Mouse (Mus musculus) urinary bladder, postnatal 36 days (tissue): ENCODE measurements at regions not wholly inside any gene's neighbourhood (a gene's known extent, or its start where the extent isn't known, plus 50 kb on each side); places are given as distances from the start of the nearest gene placed in this dataset.

Experiments
- DNase-seq, 2 experiments: peaks; one replicate each; pipeline ENCODE4 v3.0.0; 2022; ENCODE audit warnings: low spot score in 2 of 2, mixed read lengths in 1 of 2

- DNase-seq = no peak
Observed at GRCm38 (mm10) chr10:24437177-24437576, 158.1 kb upstream of the Ccn2 start.

- no peak for DNase-seq
Observed at GRCm38 (mm10) chr10:24444572-24444971, 150.7 kb upstream of the Ccn2 start.

DNA sequence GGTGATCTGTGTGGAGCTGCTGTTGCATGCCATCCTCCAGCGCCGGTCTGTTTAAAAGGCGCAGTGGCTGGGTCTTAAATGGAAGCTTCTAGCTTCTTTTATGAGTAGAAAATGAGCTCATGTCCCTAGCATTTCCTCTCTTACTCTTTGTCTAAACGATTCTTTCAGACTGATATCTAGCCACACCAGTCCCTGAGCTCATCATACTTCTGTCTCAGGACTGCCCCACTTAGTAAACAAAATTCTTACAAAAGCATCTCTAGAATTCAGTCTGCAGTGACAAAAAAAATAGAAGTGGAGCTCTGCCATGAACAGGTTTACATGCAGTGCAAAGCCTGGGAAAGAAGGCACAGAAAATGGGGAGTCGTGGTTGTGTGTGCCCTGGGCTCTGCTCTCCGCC lies 150.2 kb upstream of the Ccn2 start:
- DNase-seq = no peak

DNA sequence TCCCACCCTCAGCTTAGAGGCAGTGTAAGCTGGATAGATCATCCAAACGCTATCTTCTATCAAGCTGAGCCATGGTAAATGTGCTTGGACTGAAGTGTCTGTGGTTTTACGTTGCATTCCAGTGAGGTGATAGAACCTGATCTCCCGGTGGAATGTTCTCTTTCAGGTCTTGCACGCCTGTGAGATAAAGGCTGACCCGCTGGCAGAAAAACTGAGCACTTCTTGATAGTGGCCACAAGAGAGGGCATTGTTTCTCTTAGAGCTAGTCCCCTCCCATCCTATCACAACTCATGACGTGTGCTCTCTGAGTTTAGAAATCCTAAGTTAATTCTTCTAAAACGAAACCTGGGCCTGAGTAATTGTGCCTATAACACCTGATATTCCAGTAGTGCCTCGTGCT lies 149.1 kb upstream of the Ccn2 start:
- no peak for DNase-seq

DNA sequence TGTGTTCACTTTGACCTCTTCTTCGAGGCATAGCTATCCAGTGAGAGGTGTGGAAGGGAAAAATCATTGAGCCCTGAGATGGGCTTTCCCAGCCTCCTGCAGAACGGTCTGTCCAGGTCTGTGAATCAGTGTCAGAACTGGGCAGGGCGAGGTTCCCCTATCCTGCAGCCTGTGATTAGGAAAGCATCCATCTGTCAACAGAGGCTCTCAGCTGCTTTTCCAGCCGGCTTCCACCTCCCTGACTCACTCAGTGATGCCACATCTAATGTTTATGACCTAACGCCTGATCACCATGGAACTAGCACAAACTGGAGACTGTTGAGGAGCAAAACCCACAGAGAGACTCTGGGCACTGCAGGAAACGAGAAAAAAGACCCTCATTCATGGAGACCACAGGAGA lies 148.1 kb upstream of the Ccn2 start:
- peak in 1 of 2 experiments; percentile 19 for DNase-seq

- peak in 1 of 2 experiments; percentile 10 for DNase-seq
Observed at GRCm38 (mm10) chr10:24448001-24448561, 147.2 kb upstream of the Ccn2 start.

GRCm38 (mm10) chr10:24453507-24453906 lies 141.7 kb upstream of the Ccn2 start:
- no peak for DNase-seq

GRCm38 (mm10) chr10:24458667-24459066 lies 136.6 kb upstream of the Ccn2 start:
- DNase-seq = no peak

GRCm38 (mm10) chr10:24463873-24464272 lies 131.4 kb upstream of the Ccn2 start:
- DNase-seq = no peak

- no peak for DNase-seq
Observed at GRCm38 (mm10) chr10:24464377-24464776, 130.9 kb upstream of the Ccn2 start.

GRCm38 (mm10) chr10:24469741-24470140 lies 125.5 kb upstream of the Ccn2 start:
- DNase-seq = no peak

DNA sequence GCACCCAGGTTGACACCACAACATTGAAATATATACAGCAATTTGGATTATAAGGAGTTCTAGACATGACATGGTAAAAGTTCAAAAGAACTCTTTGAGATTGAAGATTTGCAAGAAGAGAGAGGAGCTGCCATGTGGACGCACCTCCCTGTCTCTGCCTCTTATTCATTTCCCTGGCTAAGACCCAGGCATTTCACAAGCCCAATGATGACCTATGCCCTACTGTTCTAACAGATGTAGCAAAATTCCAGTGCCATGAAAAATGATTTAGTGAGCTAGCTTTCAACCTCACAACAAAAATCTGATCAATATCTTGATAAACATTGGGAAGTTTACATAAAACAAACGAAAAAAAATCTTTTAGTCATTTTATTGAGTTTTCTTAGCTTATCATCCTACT lies 123.7 kb upstream of the Ccn2 start:
- DNase-seq = peak in 1 of 2 experiments; percentile 33

- no peak for DNase-seq
Observed at GRCm38 (mm10) chr10:24476288-24476687, 119.0 kb upstream of the Ccn2 start.

DNA sequence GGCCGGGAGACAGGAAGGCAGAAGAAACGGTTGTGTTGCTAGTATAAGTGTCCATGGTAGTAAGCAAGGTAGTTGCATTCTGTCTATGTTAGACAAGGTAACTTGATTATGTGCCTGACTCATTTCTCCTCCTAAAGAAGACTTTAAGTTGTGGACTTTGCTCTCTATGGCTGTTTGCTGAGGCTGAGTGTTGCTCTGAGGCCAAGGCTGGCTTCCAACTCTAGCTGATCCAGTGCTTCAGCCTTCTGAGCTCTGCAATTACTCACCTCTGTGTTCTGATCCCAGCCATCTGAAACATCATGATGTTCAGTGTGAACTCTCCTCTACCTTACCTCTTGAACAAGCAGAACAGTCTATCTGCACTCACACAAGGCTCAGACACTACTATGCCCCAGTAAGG lies 116.7 kb upstream of the Ccn2 start:
- DNase-seq = no peak

- no peak for DNase-seq
Observed at GRCm38 (mm10) chr10:24479148-24479547, 116.1 kb upstream of the Ccn2 start.

DNA sequence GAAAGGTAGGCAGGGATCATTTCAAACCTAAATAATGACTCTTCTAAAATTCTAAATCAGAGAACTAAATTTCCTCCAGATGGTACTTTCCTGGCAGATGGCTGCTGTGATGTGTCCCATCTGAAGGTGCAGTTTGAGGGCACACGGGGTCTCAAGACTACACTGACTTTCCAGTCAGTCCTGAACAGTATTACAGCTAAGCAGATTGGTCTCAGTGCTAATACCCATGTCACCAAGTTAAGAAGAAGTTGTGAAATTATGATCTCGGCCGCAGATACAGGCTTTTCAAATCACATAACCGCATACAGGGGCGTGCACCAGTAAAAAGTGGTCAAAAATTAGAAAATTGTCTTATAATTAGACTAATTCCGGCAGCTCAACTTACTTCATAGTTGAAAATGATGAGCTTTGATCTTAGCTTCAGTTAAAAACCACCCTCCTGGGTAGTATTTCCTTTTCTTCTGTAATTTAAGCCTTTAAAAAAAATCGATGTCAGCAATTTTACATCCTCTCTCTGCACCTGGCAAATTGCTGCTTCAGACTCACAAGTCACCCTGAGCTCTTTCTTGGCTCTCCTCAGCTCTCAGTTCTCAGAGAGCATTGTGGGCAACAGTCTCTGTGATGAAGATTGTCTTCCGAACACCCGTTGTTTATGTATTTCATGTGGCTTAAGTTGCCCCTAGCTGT lies 113.2 kb upstream of the Ccn2 start:
- DNase-seq = no peak

DNA sequence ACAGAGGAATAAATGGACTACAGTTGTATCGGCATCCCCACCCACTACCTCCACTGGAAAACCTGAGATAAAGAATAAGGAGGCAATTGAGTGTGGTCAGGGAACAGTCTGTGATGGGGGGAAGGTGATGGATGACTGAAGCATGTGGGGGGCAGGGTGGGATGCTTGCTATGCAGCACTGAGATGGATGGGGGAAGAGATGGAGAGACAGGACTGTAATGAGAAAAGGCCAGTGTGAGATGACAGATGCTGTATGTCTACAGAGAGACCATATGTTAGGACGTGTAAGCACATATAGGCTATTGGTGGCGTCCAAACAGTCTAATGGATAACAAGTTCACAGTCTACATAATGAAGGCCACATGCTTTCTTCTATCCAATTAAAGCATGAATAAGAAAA lies 112.2 kb upstream of the Ccn2 start:
- no peak for DNase-seq

DNA sequence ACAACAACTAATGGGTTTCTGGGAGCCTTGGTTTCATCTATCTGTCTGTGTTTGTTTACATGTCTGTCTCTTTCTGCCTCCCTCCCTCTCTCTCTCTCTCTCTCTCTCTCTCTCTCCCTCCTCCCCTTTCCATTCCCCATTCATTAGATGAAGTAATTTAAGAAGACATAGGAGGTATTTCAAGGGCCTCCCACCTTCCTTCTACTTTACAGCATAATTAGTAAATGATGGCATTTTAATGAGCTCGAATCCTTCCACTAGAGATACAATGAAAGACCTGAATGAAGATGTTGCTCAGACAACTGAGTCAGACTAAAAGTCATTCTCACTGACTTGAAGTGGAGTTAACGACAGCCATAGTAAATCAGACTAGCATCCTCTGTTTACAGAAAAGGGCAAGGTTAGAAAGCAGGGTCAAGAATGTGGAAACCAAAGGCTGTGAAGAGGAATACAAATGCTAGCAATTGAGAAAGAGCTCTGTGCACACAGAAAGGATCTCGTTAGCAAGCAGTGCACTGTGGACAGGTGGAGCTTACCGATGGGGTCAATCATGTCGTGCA lies 111.1 kb upstream of the Ccn2 start:
- no peak for DNase-seq

DNA sequence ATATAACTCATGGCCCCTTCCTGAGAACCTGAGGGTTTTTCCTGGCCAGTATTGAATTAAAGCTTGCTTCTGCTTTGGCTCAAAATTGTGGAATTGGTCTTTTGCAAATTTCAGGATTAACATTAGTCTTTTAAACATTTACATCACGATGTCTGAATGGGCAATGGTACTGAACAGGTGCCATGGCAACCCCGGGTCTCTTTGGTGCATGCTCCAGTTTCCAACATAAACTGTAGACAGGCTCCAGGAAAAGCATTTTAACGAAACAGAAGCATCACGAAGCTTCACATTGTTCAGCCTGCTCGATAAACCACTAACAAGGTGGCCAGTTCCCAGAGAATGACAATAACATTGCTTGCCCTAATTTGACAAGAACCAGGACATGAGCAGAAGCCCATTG lies 109.8 kb upstream of the Ccn2 start:
- DNase-seq = no peak

DNA sequence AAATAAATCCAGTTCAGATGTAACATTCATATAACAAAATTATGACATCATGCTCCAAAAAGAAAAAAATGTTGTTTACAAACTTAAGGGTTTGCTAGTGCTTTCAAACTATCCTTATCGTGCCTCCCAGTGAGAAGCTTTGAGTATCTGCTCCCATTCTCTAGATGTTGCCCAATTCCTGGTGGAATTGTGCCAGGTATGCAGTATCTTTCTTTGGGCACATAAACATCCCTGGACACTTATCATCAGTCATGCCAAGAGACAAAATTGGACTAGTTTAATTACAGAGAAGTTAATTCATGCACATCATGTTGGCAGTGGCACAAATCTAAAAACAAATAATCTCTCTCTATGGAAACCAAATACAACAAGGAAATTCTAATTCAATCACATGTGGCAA lies 109.0 kb upstream of the Ccn2 start:
- peak in 1 of 2 experiments; percentile 2 for DNase-seq

- DNase-seq = no peak
Observed at GRCm38 (mm10) chr10:24487915-24488314, 107.3 kb upstream of the Ccn2 start.

DNA sequence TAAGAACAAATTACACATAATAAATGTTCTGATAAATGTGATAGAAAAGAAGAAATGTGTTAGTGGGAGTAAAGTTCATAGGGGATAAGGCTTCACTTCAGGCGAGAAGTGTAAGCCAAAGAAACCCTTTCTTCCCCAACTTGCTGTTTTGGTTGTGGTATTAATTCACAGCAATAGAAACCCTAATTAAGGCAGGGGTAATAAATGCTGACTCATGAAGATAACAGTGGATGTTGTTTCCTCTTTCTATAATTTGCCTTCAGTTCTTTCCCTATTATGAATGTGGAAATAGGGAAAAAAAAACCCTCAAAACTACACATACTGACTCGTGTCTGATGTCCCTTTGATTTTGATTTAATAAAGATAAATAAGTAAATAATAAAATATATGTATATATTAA lies 104.8 kb upstream of the Ccn2 start:
- no peak for DNase-seq

DNA sequence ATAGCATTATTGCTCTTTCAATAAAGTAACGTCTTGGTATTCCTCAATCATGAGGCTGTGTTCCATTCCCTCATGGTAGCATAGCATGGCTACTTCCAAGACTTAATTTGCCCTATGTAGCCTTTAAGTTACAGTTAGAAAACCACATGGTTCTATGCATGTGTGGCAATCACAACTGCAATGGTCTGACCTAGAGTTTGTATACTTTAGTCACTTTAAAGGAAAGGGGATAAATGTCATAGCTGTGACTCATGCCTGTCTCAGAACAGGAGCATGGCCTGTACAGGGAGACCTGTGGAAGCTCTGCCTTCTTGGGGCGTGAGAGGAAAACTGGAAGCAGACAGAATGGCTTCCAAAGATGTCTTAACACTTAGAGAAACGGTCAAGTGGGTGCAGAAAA lies 103.4 kb upstream of the Ccn2 start:
- DNase-seq = no peak

GRCm38 (mm10) chr10:24493392-24493791 lies 101.8 kb upstream of the Ccn2 start:
- peak in 1 of 2 experiments; percentile 4 for DNase-seq
